Mouse (Mus musculus): ENCODE data around the gene Pik3ca. TPM values are rescaled to one million over a fixed set of nuclear protein-coding genes. Genes with fewer than 3 reads are reported as not detected.

Gene Pik3ca
- polyA plus RNA-seq, 1 experiment from 2014 or later: 14.4 TPM

DNA sequence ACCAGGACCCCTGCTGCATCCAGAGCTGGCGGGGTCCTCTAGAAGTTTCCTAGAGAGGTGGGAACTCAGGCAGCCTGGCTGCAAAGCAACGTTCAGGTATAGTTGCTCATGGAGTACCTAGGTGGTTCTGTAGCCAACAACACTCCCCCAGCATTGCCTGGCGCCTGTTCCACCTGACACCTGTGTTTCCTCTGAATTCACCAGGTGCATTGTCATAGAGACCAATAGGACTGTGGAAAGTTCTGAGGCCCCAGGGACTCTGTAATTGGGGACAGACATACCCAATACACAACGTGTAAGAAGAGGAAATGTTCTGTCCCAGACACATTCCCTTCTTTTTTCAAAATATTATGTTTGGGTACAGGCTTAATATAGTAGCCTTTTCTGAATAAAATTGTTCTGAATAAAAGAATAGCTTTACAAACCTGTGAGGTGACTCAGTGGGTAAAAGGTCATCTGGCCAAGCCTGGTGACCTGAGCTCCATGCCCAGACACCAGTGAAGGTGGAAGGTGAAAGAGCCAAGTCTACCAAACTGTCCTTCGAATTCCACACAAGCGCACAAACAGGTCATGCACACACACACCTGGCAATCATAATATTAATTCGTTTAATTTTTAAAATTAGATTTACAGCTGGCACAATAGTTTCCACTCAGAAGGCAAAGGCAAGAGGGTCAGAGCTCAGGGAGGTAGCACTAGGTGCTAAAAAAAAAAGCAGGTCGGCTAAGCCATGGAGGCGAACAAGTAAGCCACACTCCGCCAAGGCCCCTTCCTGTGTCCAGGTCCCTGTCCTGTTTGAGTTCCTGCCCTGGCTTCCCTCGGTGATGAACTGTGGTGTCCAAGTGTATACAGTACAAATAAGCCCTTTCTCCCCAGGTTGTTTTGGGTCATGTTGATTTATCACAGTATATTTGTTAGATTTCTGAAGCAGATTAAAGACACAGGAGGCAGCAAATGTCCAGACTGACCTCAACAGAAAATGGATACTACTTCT, 94.9 kb downstream of the Pik3ca start, which contains the start of gene Kcnmb3:
Kcnmb3 (minus strand) TSS at position 135 of the 994 bp plus-strand sequence.
- H3K27me3 ChIP-seq (ENCODE audit: control insufficient read depth, insufficient read depth, low read length): no peaks in the 10 kb centered on the region
- no peak for ATAC-seq (ENCODE audit: insufficient number of reproducible peaks, insufficient read depth, low FRiP score, low read depth)
- H3K4me3 ChIP-seq (ENCODE audit: low read depth, low read length): no peak within 1 kb of the TSS
- H3K9ac ChIP-seq (replicated peaks; ENCODE audit: low read depth, low read length): no peak within 1 kb of the TSS
- no peaks in the 10 kb centered on the region for H3K36me3 ChIP-seq (ENCODE audit: control insufficient read depth, insufficient read depth, low read length)
- 77% methylated on average over 11 of the region's 11 CpGs for WGBS
- H3K9me3 ChIP-seq (ENCODE audit: control insufficient read depth, low read depth, low read length): no peaks in the 10 kb centered on the region
- H3K27ac ChIP-seq (ENCODE audit: low read length): no peak within 1 kb of the TSS
- H3K4me1 ChIP-seq (ENCODE audit: control insufficient read depth, insufficient read depth, low read length): no peaks in the 10 kb centered on the region
- no peak within 1 kb of the TSS for H3K4me2 ChIP-seq (replicated peaks; ENCODE audit: low read depth, low read length)

DNA sequence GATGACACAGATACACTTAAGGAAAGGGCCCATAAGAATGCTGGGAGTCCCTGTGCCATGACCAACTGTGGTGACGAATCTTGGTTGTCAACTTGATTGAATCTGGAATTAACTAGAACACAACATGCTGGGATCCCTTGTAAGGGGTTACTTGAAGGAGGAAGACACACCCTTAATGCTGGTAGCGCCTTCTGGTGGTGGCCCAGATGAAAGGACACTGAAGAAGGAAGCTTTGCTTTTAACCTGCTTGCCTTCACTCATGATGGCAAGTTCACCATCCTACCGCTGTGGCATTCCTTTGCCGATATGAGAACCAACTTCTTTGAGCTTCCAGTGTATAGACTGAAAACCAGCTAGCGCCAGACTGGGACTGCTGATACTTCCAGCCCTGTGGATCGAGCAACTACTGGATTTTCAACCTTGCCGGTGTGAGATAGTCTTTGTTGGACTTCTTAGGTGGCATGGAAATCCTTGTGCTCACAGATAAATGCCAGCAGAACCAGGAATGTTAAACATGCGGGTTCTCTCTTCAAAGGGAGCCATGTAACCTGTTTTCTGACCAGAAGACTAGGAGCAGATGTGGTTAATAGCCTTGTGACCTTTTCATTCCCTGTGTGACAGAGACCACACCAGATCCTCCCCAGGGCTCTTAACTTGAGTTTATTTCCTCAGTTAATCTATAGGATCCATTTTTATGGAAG, 97.1 kb downstream of the Pik3ca start:
- H3K27ac ChIP-seq (ENCODE audit: low read length): no peak overlapping the region
- 80% methylated on average over 8 of the region's 8 CpGs for WGBS
- H3K4me1 ChIP-seq (ENCODE audit: control insufficient read depth, insufficient read depth, low read length): no peaks in the 10 kb centered on the region
- H3K36me3 ChIP-seq (ENCODE audit: control insufficient read depth, insufficient read depth, low read length): no peaks in the 10 kb centered on the region
- H3K4me2 ChIP-seq (replicated peaks; ENCODE audit: low read depth, low read length): no peak overlapping the region
- no peak overlapping the region for H3K4me3 ChIP-seq (ENCODE audit: low read depth, low read length)
- no peaks in the 10 kb centered on the region for H3K9me3 ChIP-seq (ENCODE audit: control insufficient read depth, low read depth, low read length)
- H3K9ac ChIP-seq (replicated peaks; ENCODE audit: low read depth, low read length): no peak overlapping the region
- ATAC-seq (ENCODE audit: insufficient number of reproducible peaks, insufficient read depth, low FRiP score, low read depth): no peak
- H3K27me3 ChIP-seq (ENCODE audit: control insufficient read depth, insufficient read depth, low read length): no peaks in the 10 kb centered on the region

DNA sequence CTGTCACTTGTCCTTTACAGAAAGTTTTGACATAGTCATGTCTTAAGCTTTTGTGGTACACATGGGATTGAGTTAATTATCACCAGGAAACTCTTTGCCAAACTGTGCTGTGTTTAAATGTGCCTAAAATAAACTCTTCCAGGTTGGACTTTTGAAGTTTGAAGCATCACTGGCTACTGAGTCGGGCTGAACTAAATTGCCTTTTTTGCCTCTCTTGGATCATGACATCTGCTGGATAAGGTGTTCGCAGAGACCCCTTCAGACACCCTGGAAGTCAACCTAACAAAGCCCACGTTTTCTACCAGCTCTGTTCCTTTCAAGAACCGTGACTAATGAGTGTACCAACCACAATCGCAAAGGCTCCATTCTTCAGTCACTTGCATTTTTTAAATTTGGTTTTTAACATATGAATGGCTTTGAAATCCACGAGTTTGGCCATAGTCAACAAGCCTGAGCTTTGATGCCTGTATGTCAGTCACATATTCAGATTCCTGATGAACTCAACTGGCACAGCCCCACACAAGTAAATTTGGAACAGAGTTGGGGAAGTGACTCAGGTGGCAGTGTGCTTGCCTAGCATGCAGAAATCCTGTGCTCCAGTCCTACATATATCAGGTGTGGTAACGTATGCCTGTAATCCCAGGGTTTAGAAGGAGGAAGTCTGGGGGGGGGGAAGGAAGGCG, 97.8 kb downstream of the Pik3ca start:
- no peaks in the 10 kb centered on the region for H3K9me3 ChIP-seq (ENCODE audit: control insufficient read depth, low read depth, low read length)
- H3K4me1 ChIP-seq (ENCODE audit: control insufficient read depth, insufficient read depth, low read length): no peaks in the 10 kb centered on the region
- H3K27ac ChIP-seq (ENCODE audit: low read length): no peak overlapping the region
- no peak for ATAC-seq (ENCODE audit: insufficient number of reproducible peaks, insufficient read depth, low FRiP score, low read depth)
- H3K4me3 ChIP-seq (ENCODE audit: low read depth, low read length): no peak overlapping the region
- WGBS: 62% methylated on average over 8 of the region's 8 CpGs
- no peaks in the 10 kb centered on the region for H3K36me3 ChIP-seq (ENCODE audit: control insufficient read depth, insufficient read depth, low read length)
- no peak overlapping the region for H3K9ac ChIP-seq (replicated peaks; ENCODE audit: low read depth, low read length)
- H3K27me3 ChIP-seq (ENCODE audit: control insufficient read depth, insufficient read depth, low read length): no peaks in the 10 kb centered on the region
- H3K4me2 ChIP-seq (replicated peaks; ENCODE audit: low read depth, low read length): no peak overlapping the region

DNA sequence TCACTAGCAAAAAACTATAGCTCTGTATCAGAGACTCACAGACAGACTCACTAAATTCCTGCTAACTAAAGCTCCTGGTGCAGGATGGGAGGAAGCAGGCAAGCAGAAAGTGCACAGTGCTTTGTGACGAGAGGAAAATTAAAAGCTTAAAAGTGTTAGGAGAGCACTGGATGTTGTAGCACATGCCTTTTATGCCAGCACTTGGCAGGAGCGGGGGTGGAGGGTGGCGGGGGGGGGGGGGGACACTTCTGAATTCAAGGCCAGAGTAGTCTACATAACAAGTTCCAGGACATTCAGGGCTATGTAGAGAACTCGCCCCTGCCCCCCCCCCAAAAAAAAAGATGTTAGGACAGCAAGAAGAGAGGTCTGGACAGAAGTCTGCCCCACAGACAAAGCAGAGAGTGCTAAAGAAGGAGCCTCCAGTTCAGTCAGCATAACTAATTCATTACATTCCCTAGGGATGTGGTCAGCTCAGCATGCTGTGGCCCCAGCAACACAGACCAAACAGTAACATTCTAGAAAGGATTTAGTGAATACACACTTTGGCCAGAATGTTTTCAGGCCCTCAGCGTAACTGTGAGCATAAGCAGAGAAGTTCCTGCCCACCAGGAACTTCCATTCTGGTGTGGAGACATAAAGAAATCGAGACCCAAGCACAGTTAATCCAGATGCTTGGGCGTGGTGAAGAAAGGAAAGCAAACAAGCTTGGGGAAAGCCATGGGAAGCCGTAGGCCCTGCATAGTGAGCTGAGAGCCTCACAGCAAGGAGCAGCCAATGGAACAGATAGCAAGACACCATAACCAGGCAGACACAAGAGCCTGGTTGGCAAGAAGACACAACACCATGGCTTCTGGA, 98.6 kb downstream of the Pik3ca start:
- H3K9me3 ChIP-seq (ENCODE audit: control insufficient read depth, low read depth, low read length): no peaks in the 10 kb centered on the region
- H3K36me3 ChIP-seq (ENCODE audit: control insufficient read depth, insufficient read depth, low read length): no peaks in the 10 kb centered on the region
- H3K4me2 ChIP-seq (replicated peaks; ENCODE audit: low read depth, low read length): no peak overlapping the region
- ATAC-seq (ENCODE audit: insufficient number of reproducible peaks, insufficient read depth, low FRiP score, low read depth): no peak
- WGBS: 50% methylated on average over 8 of the region's 8 CpGs
- H3K4me3 ChIP-seq (ENCODE audit: low read depth, low read length): no peak overlapping the region
- no peak overlapping the region for H3K27ac ChIP-seq (ENCODE audit: low read length)
- no peaks in the 10 kb centered on the region for H3K4me1 ChIP-seq (ENCODE audit: control insufficient read depth, insufficient read depth, low read length)
- H3K9ac ChIP-seq (replicated peaks; ENCODE audit: low read depth, low read length): no peak overlapping the region
- H3K27me3 ChIP-seq (ENCODE audit: control insufficient read depth, insufficient read depth, low read length): no peaks in the 10 kb centered on the region

DNA sequence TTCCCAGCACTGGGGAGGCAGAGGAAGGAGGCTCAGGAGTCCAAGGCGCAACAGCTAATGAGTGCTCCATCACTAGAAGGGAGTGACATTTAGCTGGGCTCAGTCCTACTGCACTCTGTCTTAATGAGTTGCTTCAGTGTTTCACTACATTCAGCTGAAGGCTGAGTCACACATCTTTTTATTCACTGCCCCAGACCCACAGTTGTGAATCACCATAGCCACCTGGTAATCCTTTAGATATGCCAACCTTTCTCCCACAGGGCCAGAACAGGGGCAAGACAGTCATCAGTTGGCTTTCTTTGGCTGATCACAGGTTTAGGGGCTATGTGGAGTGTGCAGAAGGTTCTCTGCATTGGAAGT, 99.2 kb downstream of the Pik3ca start:
- no peak overlapping the region for H3K9ac ChIP-seq (replicated peaks; ENCODE audit: low read depth, low read length)
- H3K27me3 ChIP-seq (ENCODE audit: control insufficient read depth, insufficient read depth, low read length): no peaks in the 10 kb centered on the region
- no peaks in the 10 kb centered on the region for H3K9me3 ChIP-seq (ENCODE audit: control insufficient read depth, low read depth, low read length)
- no peak overlapping the region for H3K27ac ChIP-seq (ENCODE audit: low read length)
- 93% methylated on average over 1 of the region's 1 CpGs for WGBS
- no peaks in the 10 kb centered on the region for H3K36me3 ChIP-seq (ENCODE audit: control insufficient read depth, insufficient read depth, low read length)
- ATAC-seq (ENCODE audit: insufficient number of reproducible peaks, insufficient read depth, low FRiP score, low read depth): no peak
- no peaks in the 10 kb centered on the region for H3K4me1 ChIP-seq (ENCODE audit: control insufficient read depth, insufficient read depth, low read length)
- no peak overlapping the region for H3K4me2 ChIP-seq (replicated peaks; ENCODE audit: low read depth, low read length)
- H3K4me3 ChIP-seq (ENCODE audit: low read depth, low read length): no peak overlapping the region

DNA sequence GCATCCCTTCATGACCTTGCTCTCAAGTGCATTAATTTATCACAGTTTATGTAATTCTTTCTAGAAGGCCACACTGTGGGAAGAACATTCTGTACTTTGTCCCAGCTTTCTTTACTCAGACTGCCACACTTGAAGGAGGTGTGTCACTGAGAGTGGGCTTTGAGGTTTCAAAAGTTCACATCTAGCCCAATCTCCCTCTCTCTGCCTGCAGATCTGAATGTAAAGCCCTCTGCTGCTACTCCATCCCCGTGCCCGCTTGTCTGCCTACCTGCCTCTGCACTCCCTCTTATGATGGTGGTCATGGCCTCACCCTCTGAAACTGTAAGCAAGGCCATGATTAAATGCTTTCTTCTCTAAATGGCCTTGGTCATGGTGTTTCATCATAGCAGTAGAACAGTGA, 102.9 kb downstream of the Pik3ca start:
- Histone ChIP-seq H3K4me3 (ENCODE audit: low read depth, low read length) (no peak overlapping the region), H3K27me3 (ENCODE audit: control insufficient read depth, insufficient read depth, low read length) (no peaks in the 10 kb centered on the region), H3K4me2 (replicated peaks; ENCODE audit: low read depth, low read length) (no peak overlapping the region), H3K27ac (ENCODE audit: low read length) (no peak overlapping the region), H3K9ac (replicated peaks; ENCODE audit: low read depth, low read length) (no peak overlapping the region), H3K4me1 (ENCODE audit: control insufficient read depth, insufficient read depth, low read length) (no peaks in the 10 kb centered on the region), H3K9me3 (ENCODE audit: control insufficient read depth, low read depth, low read length) (no peaks in the 10 kb centered on the region), H3K36me3 (ENCODE audit: control insufficient read depth, insufficient read depth, low read length) (no peaks in the 10 kb centered on the region)
- ATAC-seq (ENCODE audit: insufficient number of reproducible peaks, insufficient read depth, low FRiP score, low read depth): no peak
- 82% methylated on average over 2 of the region's 2 CpGs for WGBS

DNA sequence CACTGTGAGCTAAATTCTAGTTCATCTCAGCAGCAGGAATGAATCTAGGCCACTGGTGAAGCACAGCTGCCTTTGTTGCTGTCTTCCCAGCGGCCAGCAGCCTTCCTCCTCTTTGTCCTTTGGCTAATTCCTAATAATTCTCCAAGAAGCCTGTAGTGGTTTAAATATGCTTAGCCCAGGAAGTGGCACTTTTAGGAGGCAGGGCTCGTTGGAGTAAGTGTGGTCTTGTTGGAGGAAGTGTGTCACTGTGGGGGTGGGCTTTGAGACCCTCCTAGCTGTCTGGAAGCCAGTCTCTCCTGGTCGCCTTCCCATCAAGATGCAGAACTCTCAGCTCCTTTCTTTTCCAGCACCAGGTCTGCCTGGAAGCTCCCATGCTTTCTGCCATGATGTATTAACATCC, 108.4 kb downstream of the Pik3ca start:
- 74% methylated on average over 3 of the region's 3 CpGs for WGBS
- ATAC-seq (ENCODE audit: insufficient number of reproducible peaks, insufficient read depth, low FRiP score, low read depth): no peak
- Histone ChIP-seq H3K36me3 (ENCODE audit: control insufficient read depth, insufficient read depth, low read length) (no peaks in the 10 kb centered on the region), H3K4me1 (ENCODE audit: control insufficient read depth, insufficient read depth, low read length) (0 out of 2 replicates have a peak, but pooled peaks cover 2% of the 10 kb centered on the region), H3K4me2 (replicated peaks; ENCODE audit: low read depth, low read length) (no peak overlapping the region), H3K9ac (replicated peaks; ENCODE audit: low read depth, low read length) (no peak overlapping the region), H3K9me3 (ENCODE audit: control insufficient read depth, low read depth, low read length) (no peaks in the 10 kb centered on the region), H3K4me3 (ENCODE audit: low read depth, low read length) (no peak overlapping the region), H3K27ac (ENCODE audit: low read length) (no peak overlapping the region), H3K27me3 (ENCODE audit: control insufficient read depth, insufficient read depth, low read length) (no peaks in the 10 kb centered on the region)

All from stomach, embryonic 14.5 days (tissue).